Mouse (Mus musculus): Measurements from ENCODE around the gene Scgb2b3. TPM values are rescaled to one million over a fixed set of nuclear protein-coding genes. Genes with fewer than 3 reads are reported as not detected.

Scgb2b3 gene
- total RNA-seq (2015), result not detected in 2 replicates
- not detected in 2 replicates for total RNA-seq (2017)

DNA sequence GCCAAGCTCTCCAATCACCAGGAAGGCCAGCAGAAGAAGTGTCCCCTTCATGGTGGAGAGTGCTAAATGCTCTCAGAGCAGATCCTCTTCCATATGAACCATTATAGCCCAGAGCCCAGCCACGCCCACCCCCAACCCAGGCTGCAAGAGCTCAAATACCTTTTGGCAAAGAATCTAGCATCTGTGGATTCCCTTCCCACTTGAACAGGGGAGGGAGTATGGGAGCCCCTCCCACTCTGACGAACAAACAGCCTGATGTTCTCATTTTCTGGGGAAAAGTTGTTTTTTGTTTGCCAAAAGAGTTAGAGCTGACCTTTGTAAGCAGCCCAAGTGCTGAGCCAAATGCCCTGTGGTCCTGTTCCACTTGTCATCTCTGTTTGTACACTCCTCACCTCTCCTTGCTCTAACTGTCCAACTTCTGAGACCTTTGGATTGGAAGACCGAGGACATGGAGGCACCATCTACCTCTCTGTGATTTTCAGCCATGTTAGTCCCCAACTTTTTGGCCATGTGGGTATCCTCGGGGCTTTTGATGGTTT lies at the start of gene Scgb2b3:
Scgb2b3 (minus strand) TSS at position 51 of the 539 bp plus-strand sequence.
- ATAC-seq (ENCODE audit: poor library complexity, severe bottlenecking), result no peak

DNA sequence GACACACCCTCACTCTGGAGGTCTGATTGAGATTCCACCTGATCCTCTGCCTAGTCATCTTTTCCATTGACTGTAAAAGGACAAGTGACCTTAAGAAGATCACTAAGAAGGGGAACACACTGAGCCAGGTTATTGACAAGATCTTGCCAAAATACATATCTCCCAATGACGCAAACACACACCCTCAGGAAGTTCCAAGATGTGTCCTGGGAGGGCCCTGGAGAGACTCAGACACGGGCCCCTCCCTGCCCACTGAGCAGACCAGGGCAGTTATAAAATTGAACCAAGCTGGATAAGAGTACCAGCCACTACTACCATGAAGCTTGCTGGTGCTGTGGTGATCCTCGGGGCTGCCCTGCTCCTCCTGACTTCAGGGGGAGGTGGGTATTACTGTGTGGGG lies 13.4 kb upstream of the Scgb2b3 start, which contains the start of gene Scgb1b3:
Scgb1b3 (plus strand) TSS at position 301 of the 400 bp plus-strand sequence.
- ATAC-seq (ENCODE audit: poor library complexity, severe bottlenecking), result no peak

Other genes starting within 250 kb of the Scgb2b3 start
- 1.5 and 2.1 TPM in 2 replicates for gene Hpn, start 246.8 kb downstream of the Scgb2b3 start, total RNA-seq (2015)
- 0.33 and 1.7 TPM in 2 replicates for gene Hpn, start 246.8 kb downstream of the Scgb2b3 start, total RNA-seq (2017)
- 0.52 TPM in 1 of 2 replicates, not detected in the other for gene Scn1b, start 235.1 kb downstream of the Scgb2b3 start, total RNA-seq (2015)
- gene Scn1b, start 235.1 kb downstream of the Scgb2b3 start, total RNA-seq (2017), result 0.28 and 0.59 TPM in 2 replicates
- 74.2 and 76.0 TPM in 2 replicates for gene Gramd1a, start 206.2 kb downstream of the Scgb2b3 start, total RNA-seq (2015)
- gene Gramd1a, start 206.2 kb downstream of the Scgb2b3 start, total RNA-seq (2017), result 34.1 and 35.3 TPM in 2 replicates
- not detected in 2 replicates for gene Scgb2b2, start 71.6 kb downstream of the Scgb2b3 start, total RNA-seq (2015)
- not detected in 2 replicates for gene Scgb2b2, start 71.6 kb downstream of the Scgb2b3 start, total RNA-seq (2017)
- not detected in 2 replicates for gene Scgb1b2, start 70.3 kb downstream of the Scgb2b3 start, total RNA-seq (2015)
- gene Scgb1b2, start 70.3 kb downstream of the Scgb2b3 start, total RNA-seq (2017), result not detected in 2 replicates
- gene Scgb1b3, start 13.5 kb upstream of the Scgb2b3 start, total RNA-seq (2015), result not detected in 2 replicates
- not detected in 2 replicates for gene Scgb1b3, start 13.5 kb upstream of the Scgb2b3 start, total RNA-seq (2017)